Mouse (Mus musculus): Measurements from ENCODE around the gene Cmss1.

DNA sequence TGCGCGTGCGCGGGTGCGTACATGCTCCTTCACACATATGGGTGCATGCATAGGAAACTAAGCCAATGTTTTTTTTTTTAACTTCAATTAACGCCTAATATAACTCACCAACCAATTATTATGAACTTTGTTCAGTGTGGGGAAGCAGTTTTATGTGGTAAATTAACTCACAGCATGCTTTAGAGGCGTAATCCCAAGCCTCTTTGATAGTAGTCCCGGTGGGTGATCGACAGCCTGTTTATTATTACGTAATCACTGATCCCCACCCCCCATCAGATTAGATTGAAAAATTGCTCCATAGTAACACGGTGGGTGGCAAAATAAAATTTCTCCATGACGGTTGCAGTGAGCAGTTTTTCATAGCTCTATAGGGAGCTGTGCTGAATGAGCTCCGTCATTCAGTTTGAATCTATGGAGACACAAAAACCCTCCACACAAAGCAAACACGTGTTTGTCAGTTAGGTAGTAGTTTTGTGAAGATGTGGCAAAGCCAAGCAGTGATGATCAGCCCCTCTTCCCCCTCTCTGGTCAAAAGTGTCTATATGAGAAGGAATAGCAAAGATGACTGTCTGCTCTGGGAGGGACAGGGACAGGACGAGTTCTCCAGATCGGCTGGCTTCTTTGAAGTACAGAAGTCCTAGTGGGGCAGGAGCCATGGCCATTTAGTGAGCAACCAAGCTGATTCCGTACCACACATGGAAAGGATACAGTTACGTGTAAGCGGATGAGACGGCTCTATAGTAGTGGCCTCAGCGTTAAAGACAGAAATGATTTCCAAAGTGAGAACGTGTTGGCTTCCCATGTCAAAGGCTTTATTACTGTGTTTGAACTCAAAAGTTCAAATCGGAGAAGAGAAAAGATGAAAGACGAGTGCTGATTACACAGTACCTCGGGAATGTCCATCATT, 303.6 kb downstream of the Cmss1 start:
- TF ChIP-seq CTCF (IDR thresholded peaks at IDR 0.05; ENCODE audit: low read depth) (no peak), EP300 (optimal IDR thresholded peaks at IDR 0.05) (no peak)

Measured in stomach, postnatal 0 days (tissue).